Mouse (Mus musculus) hindbrain, embryonic 12.5 days (tissue): ENCODE data around the gene Tbcc. TPM values are rescaled to one million over a fixed set of nuclear protein-coding genes. Genes with fewer than 3 reads are reported as not detected.

Experiments used
- ATAC-seq: fragments of 200-750 bp; cut with Nextera tagmentation; 2 replicates; pipeline ENCODE4 v1.8.0; 2017; ENCODE audit warnings: moderate TSS enrichment; ENCODE audit not compliant: low FRiP score
- H3K27ac ChIP-seq: fragments of 300-500 bp; sonication (generic); 2 replicates; pipeline ENCODE4 v1.5.1; 2016; ENCODE audit warnings: mild to moderate bottlenecking
- H3K27me3 ChIP-seq: fragments of 300-500 bp; sonication (generic); 2 replicates; pipeline ENCODE4 v1.6.1; 2016; ENCODE audit warnings: mild to moderate bottlenecking
- H3K36me3 ChIP-seq: fragments of 300-500 bp; sonication (generic); 2 replicates; pipeline ENCODE4 v1.6.1; 2016; ENCODE audit warnings: mild to moderate bottlenecking
- H3K4me1 ChIP-seq: fragments of 300-500 bp; sonication (generic); 2 replicates; pipeline ENCODE4 v1.6.1; 2016
- H3K4me2 ChIP-seq: fragments of 300-500 bp; sonication (generic); replicated peaks from 2 replicates; pipeline ENCODE4 v1.6.1; 2016; ENCODE audit warnings: mild to moderate bottlenecking
- H3K4me3 ChIP-seq: fragments of 300-500 bp; sonication (generic); 2 replicates; pipeline ENCODE4 v1.5.1; 2016; ENCODE audit warnings: mild to moderate bottlenecking
- H3K9ac ChIP-seq: fragments of 300-500 bp; sonication (generic); 2 replicates; pipeline ENCODE4 v1.6.1; 2016; ENCODE audit warnings: mild to moderate bottlenecking, moderate library complexity
- H3K9me3 ChIP-seq: fragments of 300-500 bp; sonication (generic); replicated peaks from 2 replicates; pipeline ENCODE4 v1.6.1; 2016; ENCODE audit warnings: mild to moderate bottlenecking
- WGBS: fragments of 180-500 bp; shearing (Covaris S2); methylation state at CpG from one replicate; pipeline ENCODE4 v1.1.7; 2016; 5-methylcytosine and 5-hydroxymethylcytosine counted together
- polyA plus RNA-seq: library from polyadenylated mRNA; unstranded; fragments of >200 nt; fragmentation: Nextera tagmentation; extraction: Ambion mirVana; gene quantifications from 2 replicates; pipeline ENCODE4 v1.2.1, GENCODE M21; 2016

Gene Tbcc
- polyA plus RNA-seq, 1 experiment from 2014 or later: 74.5 TPM

- no peak for ATAC-seq
- 0 out of 2 replicates have a peak, but pooled peaks cover 10% of the 10 kb centered on the region for H3K4me1 ChIP-seq
- H3K9me3 ChIP-seq: no peaks in the 10 kb centered on the region
- H3K9ac ChIP-seq: no peak overlapping the region
- no peak overlapping the region for H3K4me3 ChIP-seq
- no peak overlapping the region for H3K4me2 ChIP-seq
- no peaks in the 10 kb centered on the region for H3K36me3 ChIP-seq
- no peaks in the 10 kb centered on the region for H3K27me3 ChIP-seq
- no peak overlapping the region for H3K27ac ChIP-seq
- WGBS: 68% methylated on average over 6 of the region's 6 CpGs
Observed at GRCm38 (mm10) chr17:46920855-46921254, 30.4 kb downstream of the Tbcc start.

- no peaks in the 10 kb centered on the region for H3K4me1 ChIP-seq
- no peak overlapping the region for H3K4me2 ChIP-seq
- H3K4me3 ChIP-seq: no peak overlapping the region
- H3K36me3 ChIP-seq: peaks cover 29% of the 10 kb centered on the region
- no peak overlapping the region for H3K9ac ChIP-seq
- H3K27me3 ChIP-seq: no peaks in the 10 kb centered on the region
- H3K9me3 ChIP-seq: no peaks in the 10 kb centered on the region
- H3K27ac ChIP-seq: no peak overlapping the region
- WGBS: 66% methylated on average over 6 of the region's 6 CpGs
- no peak for ATAC-seq
Observed at GRCm38 (mm10) chr17:46926192-46926591, 35.7 kb downstream of the Tbcc start.

- Histone ChIP-seq H3K4me2 (no peak overlapping the region), H3K9me3 (no peaks in the 10 kb centered on the region), H3K4me1 (no peaks in the 10 kb centered on the region), H3K27me3 (no peaks in the 10 kb centered on the region), H3K27ac (no peak overlapping the region), H3K4me3 (no peak overlapping the region), H3K9ac (no peak overlapping the region), H3K36me3 (peaks cover 37% of the 10 kb centered on the region)
- no peak for ATAC-seq
- 70% methylated on average over 3 of the region's 3 CpGs for WGBS
Observed at GRCm38 (mm10) chr17:46926941-46927340, 36.5 kb downstream of the Tbcc start.

- no peaks in the 10 kb centered on the region for H3K4me1 ChIP-seq
- 92% methylated on average over 5 of the region's 5 CpGs for WGBS
- no peaks in the 10 kb centered on the region for H3K27me3 ChIP-seq
- peaks cover 45% of the 10 kb centered on the region for H3K36me3 ChIP-seq
- H3K27ac ChIP-seq: no peak overlapping the region
- H3K9me3 ChIP-seq: no peaks in the 10 kb centered on the region
- no peak overlapping the region for H3K4me2 ChIP-seq
- H3K9ac ChIP-seq: no peak overlapping the region
- no peak overlapping the region for H3K4me3 ChIP-seq
- no peak for ATAC-seq
Observed at GRCm38 (mm10) chr17:46927781-46928180, 37.3 kb downstream of the Tbcc start.

GRCm38 (mm10) chr17:46929277-46929676, 38.8 kb downstream of the Tbcc start:
- H3K9me3 ChIP-seq: no peaks in the 10 kb centered on the region
- no peak overlapping the region for H3K27ac ChIP-seq
- no peak overlapping the region for H3K4me3 ChIP-seq
- H3K4me2 ChIP-seq: no peak overlapping the region
- ATAC-seq: no peak
- no peaks in the 10 kb centered on the region for H3K27me3 ChIP-seq
- no peaks in the 10 kb centered on the region for H3K4me1 ChIP-seq
- H3K9ac ChIP-seq: no peak overlapping the region
- WGBS: 86% methylated on average over 12 of the region's 12 CpGs
- peaks cover 59% of the 10 kb centered on the region for H3K36me3 ChIP-seq

- 93% methylated on average over 7 of the region's 7 CpGs for WGBS
- Histone ChIP-seq H3K9ac (no peak overlapping the region), H3K36me3 (peaks cover 64% of the 10 kb centered on the region), H3K9me3 (no peaks in the 10 kb centered on the region), H3K27me3 (no peaks in the 10 kb centered on the region), H3K4me3 (no peak overlapping the region), H3K27ac (no peak overlapping the region), H3K4me2 (no peak overlapping the region), H3K4me1 (no peaks in the 10 kb centered on the region)
- no peak for ATAC-seq
Observed at GRCm38 (mm10) chr17:46929897-46930296, 39.4 kb downstream of the Tbcc start.

- 95% methylated on average over 5 of the region's 5 CpGs for WGBS
- no peaks in the 10 kb centered on the region for H3K4me1 ChIP-seq
- no peak for ATAC-seq
- H3K36me3 ChIP-seq: peaks cover 94% of the 10 kb centered on the region
- H3K27ac ChIP-seq: no peak overlapping the region
- no peak overlapping the region for H3K4me3 ChIP-seq
- H3K9ac ChIP-seq: no peak overlapping the region
- H3K4me2 ChIP-seq: no peak overlapping the region
- no peaks in the 10 kb centered on the region for H3K27me3 ChIP-seq
- no peaks in the 10 kb centered on the region for H3K9me3 ChIP-seq
Observed at GRCm38 (mm10) chr17:46932961-46933360, 42.5 kb downstream of the Tbcc start.

GRCm38 (mm10) chr17:46933557-46934348, 43.3 kb downstream of the Tbcc start:
- ATAC-seq: no peak
- H3K4me3 ChIP-seq: no peak overlapping the region
- H3K9me3 ChIP-seq: no peaks in the 10 kb centered on the region
- no peaks in the 10 kb centered on the region for H3K4me1 ChIP-seq
- no peak overlapping the region for H3K4me2 ChIP-seq
- no peak overlapping the region for H3K27ac ChIP-seq
- H3K36me3 ChIP-seq: peaks cover 97% of the 10 kb centered on the region
- no peak overlapping the region for H3K9ac ChIP-seq
- H3K27me3 ChIP-seq: no peaks in the 10 kb centered on the region
- 84% methylated on average over 19 of the region's 19 CpGs for WGBS

GRCm38 (mm10) chr17:46940461-46940860, 50.0 kb downstream of the Tbcc start:
- ATAC-seq: no peak
- no peaks in the 10 kb centered on the region for H3K27me3 ChIP-seq
- 95% methylated on average over 8 of the region's 8 CpGs for WGBS
- peaks cover 97% of the 10 kb centered on the region for H3K36me3 ChIP-seq
- no peak overlapping the region for H3K27ac ChIP-seq
- no peak overlapping the region for H3K9ac ChIP-seq
- no peaks in the 10 kb centered on the region for H3K4me1 ChIP-seq
- no peaks in the 10 kb centered on the region for H3K9me3 ChIP-seq
- H3K4me2 ChIP-seq: no peak overlapping the region
- no peak overlapping the region for H3K4me3 ChIP-seq

Other genes starting within 250 kb of the Tbcc start
- gene Klc4, start 244.7 kb upstream of the Tbcc start, polyA plus RNA-seq: 37.8 and 40.0 TPM in 2 replicates
- 79.7 and 88.2 TPM in 2 replicates for gene Mrpl2, start 244.5 kb upstream of the Tbcc start, polyA plus RNA-seq
- gene Cul7, start 240.3 kb upstream of the Tbcc start, polyA plus RNA-seq: 52.1 and 53.0 TPM in 2 replicates
- gene Rrp36, start 216.3 kb upstream of the Tbcc start, polyA plus RNA-seq: 54.2 and 61.8 TPM in 2 replicates
- 178 and 183 TPM in 2 replicates for gene Mea1, start 211.9 kb upstream of the Tbcc start, polyA plus RNA-seq
- gene Klhdc3, start 209.8 kb upstream of the Tbcc start, polyA plus RNA-seq: 139 and 141 TPM in 2 replicates
- gene Ppp2r5d, start 185.6 kb upstream of the Tbcc start, polyA plus RNA-seq: 103 and 106 TPM in 2 replicates
- 33.9 and 38.0 TPM in 2 replicates for gene Pex6, start 179.2 kb upstream of the Tbcc start, polyA plus RNA-seq
- gene Gnmt, start 161.5 kb upstream of the Tbcc start, polyA plus RNA-seq: 0.33 and 0.49 TPM in 2 replicates
- 58.7 and 61.6 TPM in 2 replicates for gene Cnpy3, start 138.5 kb upstream of the Tbcc start, polyA plus RNA-seq
- gene Ptcra, start 127.0 kb upstream of the Tbcc start, polyA plus RNA-seq: 0.17 and 0.53 TPM in 2 replicates
- gene 2310039H08Rik, start 118.0 kb upstream of the Tbcc start, polyA plus RNA-seq: 41.1 and 54.7 TPM in 2 replicates
- 130 and 141 TPM in 2 replicates for gene Rpl7l1, start 108.0 kb upstream of the Tbcc start, polyA plus RNA-seq
- gene Bicral, start 32.2 kb upstream of the Tbcc start, polyA plus RNA-seq: 7.6 and 8.1 TPM in 2 replicates
- not detected in 2 replicates for gene Prph2, start 19.8 kb downstream of the Tbcc start, polyA plus RNA-seq
- 23.5 and 23.7 TPM in 2 replicates for gene Ubr2, start 119.9 kb downstream of the Tbcc start, polyA plus RNA-seq